Mouse (Mus musculus): ENCODE data around the gene Gm10972. TPM values are rescaled to one million over a fixed set of nuclear protein-coding genes. Genes with fewer than 3 reads are reported as not detected.
"Not testable (repeated sequence)": the region's sequence is repeated elsewhere in the genome, so short reads cannot be mapped to it uniquely, and the experiment has no call there.

Gm10972 gene
- polyA plus RNA-seq (2016; fragmentation: Nextera tagmentation; extraction: Ambion mirVana) = not detected in 2 replicates

GRCm38 (mm10) chr3:94642495-94643162, at the start of gene Gm10972:
TSS of gene Gm10972 (plus strand) at chr3:94643112.
- not testable (repeated sequence) for H3K9ac ChIP-seq; H3K9me3 ChIP-seq; H3K4me3 ChIP-seq (replicated peaks); ATAC-seq (ENCODE audit: low FRiP score); H3K27ac ChIP-seq; H3K4me1 ChIP-seq; H3K36me3 ChIP-seq (replicated peaks); H3K27me3 ChIP-seq; H3K4me2 ChIP-seq
- WGBS = 86% methylated on average over 2 of the region's 2 CpGs

- no peak overlapping the region for H3K4me2 ChIP-seq
- no peak for ATAC-seq (ENCODE audit: low FRiP score)
- H3K36me3 ChIP-seq (replicated peaks) = no peaks in the 10 kb centered on the region
- H3K27me3 ChIP-seq = no peaks in the 10 kb centered on the region
- no peak overlapping the region for H3K9ac ChIP-seq
- 87% methylated on average over 6 of the region's 6 CpGs for WGBS
- no peak overlapping the region for H3K27ac ChIP-seq
- 0 out of 2 replicates have a peak, but pooled peaks cover 4% of the 10 kb centered on the region for H3K9me3 ChIP-seq
- no peak overlapping the region for H3K4me3 ChIP-seq (replicated peaks)
- no peaks in the 10 kb centered on the region for H3K4me1 ChIP-seq
Observed at GRCm38 (mm10) chr3:94595871-94596287, 47.0 kb upstream of the Gm10972 start.

- whole genome bisulfite sequencing = 86% methylated on average over 3 of the region's 3 CpGs
- no peaks in the 10 kb centered on the region for H3K36me3 ChIP-seq (replicated peaks)
- H3K27ac ChIP-seq = no peak overlapping the region
- H3K4me2 ChIP-seq = no peak overlapping the region
- H3K27me3 ChIP-seq = no peaks in the 10 kb centered on the region
- H3K4me1 ChIP-seq = no peaks in the 10 kb centered on the region
- no peak overlapping the region for H3K9ac ChIP-seq
- no peak overlapping the region for H3K4me3 ChIP-seq (replicated peaks)
- 0 out of 2 replicates have a peak, but pooled peaks cover 4% of the 10 kb centered on the region for H3K9me3 ChIP-seq
- no peak for ATAC-seq (ENCODE audit: low FRiP score)
Observed at GRCm38 (mm10) chr3:94597224-94597779, 45.6 kb upstream of the Gm10972 start.

- WGBS = 6% methylated on average over 4 of the region's 4 CpGs
- Histone ChIP-seq H3K27me3 (no peaks in the 10 kb centered on the region), H3K9me3 (no peaks in the 10 kb centered on the region), H3K4me2 (no peak overlapping the region), H3K36me3 (replicated peaks) (no peaks in the 10 kb centered on the region), H3K9ac (no peak overlapping the region), H3K27ac (no peak overlapping the region), H3K4me1 (no peaks in the 10 kb centered on the region), H3K4me3 (replicated peaks) (no peak overlapping the region)
- ATAC-seq (ENCODE audit: low FRiP score) = no peak
Observed at GRCm38 (mm10) chr3:94601959-94602358, 41.0 kb upstream of the Gm10972 start.

- Histone ChIP-seq H3K9me3 (no peaks in the 10 kb centered on the region), H3K36me3 (replicated peaks) (no peaks in the 10 kb centered on the region), H3K4me1 (peaks cover 4% of the 10 kb centered on the region; the same call in 1 of the 2 replicates), H3K9ac (no peak overlapping the region), H3K4me2 (no peak overlapping the region), H3K27me3 (no peaks in the 10 kb centered on the region), H3K4me3 (replicated peaks) (no peak overlapping the region), H3K27ac (no peak overlapping the region)
- WGBS = 89% methylated on average over 3 of the region's 3 CpGs
- no peak for ATAC-seq (ENCODE audit: low FRiP score)
Observed at GRCm38 (mm10) chr3:94609621-94610020, 33.3 kb upstream of the Gm10972 start.

- Histone ChIP-seq H3K9ac (no peak overlapping the region), H3K36me3 (replicated peaks) (no peaks in the 10 kb centered on the region)
Observed at GRCm38 (mm10) chr3:94610581-94610980, 32.3 kb upstream of the Gm10972 start.

GRCm38 (mm10) chr3:94611343-94611742, 31.6 kb upstream of the Gm10972 start:
- H3K27ac ChIP-seq = no peak overlapping the region
- H3K9ac ChIP-seq = no peak overlapping the region
- 75% methylated on average over 4 of the region's 4 CpGs for WGBS
- peaks cover 4% of the 10 kb centered on the region; the same call in 1 of the 2 replicates for H3K4me1 ChIP-seq
- no peaks in the 10 kb centered on the region for H3K9me3 ChIP-seq
- no peak for ATAC-seq (ENCODE audit: low FRiP score)
- H3K27me3 ChIP-seq = no peaks in the 10 kb centered on the region
- no peak overlapping the region for H3K4me3 ChIP-seq (replicated peaks)
- no peaks in the 10 kb centered on the region for H3K36me3 ChIP-seq (replicated peaks)
- no peak overlapping the region for H3K4me2 ChIP-seq

More at GRCm38 (mm10) chr3:94610581-94610980, 32.3 kb upstream of the Gm10972 start:
- Histone ChIP-seq H3K27ac (no peak overlapping the region), H3K4me2 (no peak overlapping the region), H3K4me3 (replicated peaks) (no peak overlapping the region), H3K9me3 (no peaks in the 10 kb centered on the region), H3K4me1 (peaks cover 4% of the 10 kb centered on the region; the same call in 1 of the 2 replicates), H3K27me3 (no peaks in the 10 kb centered on the region)
- ATAC-seq (ENCODE audit: low FRiP score) = no peak
- 86% methylated on average over 2 of the region's 2 CpGs for WGBS

GRCm38 (mm10) chr3:94611834-94612233, 31.1 kb upstream of the Gm10972 start:
- Histone ChIP-seq H3K4me3 (replicated peaks) (no peak overlapping the region), H3K9ac (no peak overlapping the region), H3K36me3 (replicated peaks) (no peaks in the 10 kb centered on the region), H3K9me3 (no peaks in the 10 kb centered on the region), H3K4me1 (peaks cover 4% of the 10 kb centered on the region; the same call in 1 of the 2 replicates), H3K27me3 (no peaks in the 10 kb centered on the region), H3K4me2 (no peak overlapping the region), H3K27ac (no peak overlapping the region)
- 80% methylated on average over 5 of the region's 5 CpGs for WGBS
- no peak for ATAC-seq (ENCODE audit: low FRiP score)

GRCm38 (mm10) chr3:94612274-94612673, 30.6 kb upstream of the Gm10972 start:
- Histone ChIP-seq H3K4me1 (peaks cover 4% of the 10 kb centered on the region; the same call in 1 of the 2 replicates), H3K27ac (no peak overlapping the region), H3K27me3 (no peaks in the 10 kb centered on the region), H3K36me3 (replicated peaks) (no peaks in the 10 kb centered on the region), H3K9me3 (no peaks in the 10 kb centered on the region), H3K4me3 (replicated peaks) (no peak overlapping the region), H3K9ac (no peak overlapping the region), H3K4me2 (no peak overlapping the region)
- 83% methylated on average over 1 of the region's 1 CpGs for WGBS
- ATAC-seq (ENCODE audit: low FRiP score) = no peak

GRCm38 (mm10) chr3:94613258-94613878, 29.5 kb upstream of the Gm10972 start:
- peaks cover 4% of the 10 kb centered on the region; the same call in 1 of the 2 replicates for H3K4me1 ChIP-seq
- no peak overlapping the region for H3K4me3 ChIP-seq (replicated peaks)
- H3K9me3 ChIP-seq = no peaks in the 10 kb centered on the region
- no peak for ATAC-seq (ENCODE audit: low FRiP score)
- 67% methylated on average over 7 of the region's 7 CpGs for WGBS
- H3K4me2 ChIP-seq = no peak overlapping the region
- H3K27me3 ChIP-seq = no peaks in the 10 kb centered on the region
- no peak overlapping the region for H3K27ac ChIP-seq
- H3K36me3 ChIP-seq (replicated peaks) = no peaks in the 10 kb centered on the region
- H3K9ac ChIP-seq = no peak overlapping the region

GRCm38 (mm10) chr3:94616717-94617116, 26.2 kb upstream of the Gm10972 start:
- no peak overlapping the region for H3K4me3 ChIP-seq (replicated peaks)
- no peaks in the 10 kb centered on the region for H3K27me3 ChIP-seq
- ATAC-seq (ENCODE audit: low FRiP score) = no peak
- no peak overlapping the region for H3K9ac ChIP-seq
- H3K4me2 ChIP-seq = no peak overlapping the region
- 68% methylated on average over 4 of the region's 4 CpGs for WGBS
- no peaks in the 10 kb centered on the region for H3K9me3 ChIP-seq
- peaks cover 4% of the 10 kb centered on the region; the same call in 1 of the 2 replicates for H3K4me1 ChIP-seq
- no peaks in the 10 kb centered on the region for H3K36me3 ChIP-seq (replicated peaks)
- no peak overlapping the region for H3K27ac ChIP-seq

GRCm38 (mm10) chr3:94621740-94622507, 21.0 kb upstream of the Gm10972 start:
- ATAC-seq (ENCODE audit: low FRiP score) = no peak
- no peak overlapping the region for H3K4me3 ChIP-seq (replicated peaks)
- no peak overlapping the region for H3K4me2 ChIP-seq
- H3K9ac ChIP-seq = no peak overlapping the region
- H3K36me3 ChIP-seq (replicated peaks) = no peaks in the 10 kb centered on the region; the same call in 1 of the 2 replicates
- no peaks in the 10 kb centered on the region for H3K4me1 ChIP-seq
- 87% methylated on average over 11 of the region's 11 CpGs for WGBS
- H3K9me3 ChIP-seq = no peaks in the 10 kb centered on the region
- peak overlapping the region; percentile 5; the same call in 1 of the 2 replicates for H3K27ac ChIP-seq
- no peaks in the 10 kb centered on the region for H3K27me3 ChIP-seq

Data from forebrain, embryonic 12.5 days (tissue).